Mouse (Mus musculus): ENCODE data around the gene Mettl18. TPM values are rescaled to one million over a fixed set of nuclear protein-coding genes. Genes with fewer than 3 reads are reported as not detected.

Mettl18 gene
- 9.4 and 10.1 TPM in 2 replicates for polyA plus RNA-seq (2016; fragmentation: Nextera tagmentation; extraction: Ambion mirVana)

DNA sequence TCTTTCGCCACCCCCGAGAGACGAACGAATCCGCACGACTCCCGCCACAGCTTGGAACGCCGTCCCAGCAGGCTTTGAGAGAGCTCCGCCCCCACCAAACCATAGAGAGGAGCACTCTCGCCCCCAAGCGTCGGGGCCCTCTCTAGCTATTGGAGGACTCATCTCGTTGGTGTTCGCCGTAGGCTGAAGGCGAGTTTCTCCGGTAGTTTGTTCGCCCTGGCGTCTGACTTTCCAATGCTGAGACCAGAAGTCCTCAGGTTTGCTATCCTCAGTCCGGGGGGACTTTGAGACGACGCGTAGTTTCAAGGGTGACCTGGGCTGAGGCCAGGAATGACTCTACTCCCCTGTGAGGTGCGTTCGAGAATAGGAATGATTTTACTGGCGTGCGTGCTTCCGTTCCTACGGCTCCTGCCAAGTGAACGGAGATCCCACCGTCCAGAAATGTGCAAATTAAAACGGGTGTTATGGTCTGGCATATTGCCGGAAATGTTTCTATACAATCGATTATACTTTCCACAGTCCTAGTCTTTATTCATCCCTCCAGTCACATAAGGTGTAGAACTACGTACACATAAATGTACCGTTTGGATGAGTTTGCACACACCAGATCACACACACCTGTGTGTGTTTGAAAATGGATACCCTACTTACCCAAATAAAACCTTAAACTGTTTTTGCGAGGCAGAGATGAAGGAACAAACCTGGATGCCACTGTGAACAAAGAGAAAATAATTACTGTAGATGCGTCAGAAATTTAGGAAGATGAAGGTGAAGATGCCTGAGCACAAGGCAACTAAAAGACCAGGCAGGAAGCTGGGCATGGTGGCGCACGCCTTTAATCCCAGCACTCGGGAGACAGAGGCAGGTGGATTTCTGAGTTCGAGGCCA is at the start of gene Mettl18, which contains the start of gene BC055324:
TSS of gene Mettl18 (plus strand) at position 169 of the 888 bp plus-strand sequence.
TSS of gene BC055324 (minus strand) at position 76 of the 888 bp plus-strand sequence.
- peak; percentile 99 for ATAC-seq (ENCODE audit: low FRiP score, low read depth)
- Histone ChIP-seq H3K4me3 (peak within 1 kb of the TSS; percentile 71), H3K36me3 (no peaks in the 10 kb centered on the region), H3K9me3 (no peaks in the 10 kb centered on the region), H3K4me2 (replicated peaks) (peak within 1 kb of the TSS; percentile 72), H3K27me3 (no peaks in the 10 kb centered on the region), H3K4me1 (peaks cover 9% of the 10 kb centered on the region), H3K9ac (replicated peaks) (peak within 1 kb of the TSS; percentile 71), H3K27ac (replicated peaks) (peak within 1 kb of the TSS; percentile 56)
- WGBS, result 4% methylated on average over 43 of the region's 43 CpGs

DNA sequence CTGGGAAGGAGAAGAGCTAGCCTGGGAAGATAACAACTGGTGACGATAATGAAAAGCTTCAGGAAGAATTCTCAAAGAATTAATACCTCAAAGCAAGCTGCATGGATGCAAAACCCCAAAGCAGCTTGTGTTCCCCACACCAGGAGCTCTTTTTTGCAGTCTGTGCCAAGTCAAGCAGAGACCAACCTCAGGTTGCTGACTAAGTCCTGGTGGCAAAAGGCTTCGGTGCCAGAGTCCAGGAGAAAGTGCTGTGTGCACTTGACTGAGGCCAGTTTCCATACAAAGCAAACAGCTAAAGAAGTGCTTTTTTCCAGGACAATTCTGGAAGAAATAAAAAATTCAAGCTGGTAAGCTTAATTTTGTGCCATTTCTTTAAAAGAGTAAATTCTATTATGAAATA is 41.3 kb upstream of the Mettl18 start:
- Histone ChIP-seq H3K27ac (replicated peaks) (no peak overlapping the region), H3K4me1 (no peaks in the 10 kb centered on the region), H3K9me3 (no peaks in the 10 kb centered on the region), H3K9ac (replicated peaks) (no peak overlapping the region), H3K36me3 (peaks cover 83% of the 10 kb centered on the region), H3K27me3 (no peaks in the 10 kb centered on the region), H3K4me3 (no peak overlapping the region), H3K4me2 (replicated peaks) (no peak overlapping the region)
- 87% methylated on average over 2 of the region's 2 CpGs for WGBS
- ATAC-seq (ENCODE audit: low FRiP score, low read depth), result no peak

DNA sequence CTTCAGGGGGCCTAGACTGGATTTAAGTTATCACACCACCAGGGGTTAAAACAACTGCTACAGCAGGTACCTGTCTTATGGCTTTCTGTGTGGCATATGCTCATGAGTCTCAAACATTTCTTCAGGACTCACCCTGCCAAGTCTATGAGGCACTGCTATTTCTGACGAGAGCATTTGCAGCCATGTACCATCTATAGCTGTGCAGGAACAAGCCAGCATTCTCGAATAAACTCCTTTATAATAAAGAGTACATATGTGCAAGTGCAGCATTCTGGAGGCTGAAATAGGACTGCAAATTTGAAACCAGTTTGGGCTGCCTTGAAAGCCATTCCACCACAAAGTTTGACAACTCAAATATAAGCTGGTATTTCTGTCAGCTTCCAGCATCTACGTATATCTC is 36.7 kb upstream of the Mettl18 start:
- H3K9me3 ChIP-seq, result no peaks in the 10 kb centered on the region
- no peak overlapping the region for H3K27ac ChIP-seq (replicated peaks)
- H3K36me3 ChIP-seq, result peaks cover 53% of the 10 kb centered on the region
- no peak for ATAC-seq (ENCODE audit: low FRiP score, low read depth)
- no peaks in the 10 kb centered on the region for H3K27me3 ChIP-seq
- no peaks in the 10 kb centered on the region for H3K4me1 ChIP-seq
- H3K9ac ChIP-seq (replicated peaks), result no peak overlapping the region
- 88% methylated on average over 3 of the region's 3 CpGs for WGBS
- H3K4me3 ChIP-seq, result no peak overlapping the region
- no peak overlapping the region for H3K4me2 ChIP-seq (replicated peaks)

DNA sequence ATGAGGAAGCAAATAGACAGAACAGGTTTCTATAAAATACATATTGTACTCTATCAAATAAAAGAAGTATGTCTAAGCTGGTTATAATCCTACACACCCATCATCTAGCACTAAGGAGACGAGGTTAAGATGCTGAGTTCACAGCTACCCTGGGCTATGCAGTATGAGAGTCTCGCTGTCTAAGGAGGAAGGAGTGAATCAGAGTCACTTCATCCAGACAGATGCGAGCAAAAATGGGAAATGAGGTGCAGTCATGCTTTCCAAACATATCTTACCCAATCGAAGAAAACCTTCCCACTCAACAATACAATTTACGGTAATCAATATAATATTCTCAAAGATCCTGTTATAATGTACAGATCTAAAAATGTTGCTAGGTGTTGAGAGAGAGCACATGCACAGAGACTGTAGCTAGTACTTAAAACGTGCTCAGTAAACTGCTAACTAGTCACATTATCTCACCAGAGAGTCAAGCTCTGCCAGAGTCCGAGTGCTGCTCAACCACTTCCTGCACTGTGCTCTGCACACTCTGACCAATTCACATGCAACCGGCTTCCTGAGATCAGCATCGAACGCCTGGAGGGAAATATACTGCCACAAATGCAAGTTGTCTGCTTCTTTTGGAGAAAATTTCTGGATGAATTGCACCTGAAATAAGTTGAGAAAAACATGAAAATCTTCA is 30.5 kb upstream of the Mettl18 start:
- no peak overlapping the region for H3K4me3 ChIP-seq
- no peak overlapping the region for H3K27ac ChIP-seq (replicated peaks)
- H3K4me1 ChIP-seq, result no peaks in the 10 kb centered on the region
- WGBS, result 90% methylated on average over 10 of the region's 10 CpGs
- no peaks in the 10 kb centered on the region for H3K9me3 ChIP-seq
- ATAC-seq (ENCODE audit: low FRiP score, low read depth), result no peak
- H3K27me3 ChIP-seq, result no peaks in the 10 kb centered on the region
- no peak overlapping the region for H3K9ac ChIP-seq (replicated peaks)
- peaks cover 29% of the 10 kb centered on the region for H3K36me3 ChIP-seq
- no peak overlapping the region for H3K4me2 ChIP-seq (replicated peaks)

DNA sequence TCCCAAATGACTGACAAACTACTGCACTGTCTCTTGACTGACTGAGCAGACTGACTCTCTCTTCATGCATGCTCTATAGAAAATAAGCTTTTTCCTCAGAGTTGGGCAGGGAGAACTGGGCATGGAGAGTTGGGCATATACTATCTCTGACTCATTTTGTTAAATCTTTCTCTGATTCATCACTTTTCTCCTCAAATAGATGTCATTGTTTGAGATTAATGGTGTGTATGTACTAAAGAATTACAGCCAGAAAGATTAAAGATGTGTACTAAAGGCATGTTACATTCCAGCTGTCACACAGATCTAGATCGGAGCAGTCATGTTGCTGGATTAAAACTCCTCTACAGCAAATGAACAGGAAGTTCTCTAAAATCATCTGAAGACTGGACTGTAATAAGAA is 20.2 kb upstream of the Mettl18 start:
- Histone ChIP-seq H3K27me3 (no peaks in the 10 kb centered on the region), H3K36me3 (peaks cover 8% of the 10 kb centered on the region; the same call in 1 of the 2 replicates), H3K4me2 (replicated peaks) (no peak overlapping the region), H3K4me3 (no peak overlapping the region), H3K9me3 (no peaks in the 10 kb centered on the region), H3K4me1 (no peaks in the 10 kb centered on the region), H3K27ac (replicated peaks) (no peak overlapping the region), H3K9ac (replicated peaks) (no peak overlapping the region)
- ATAC-seq (ENCODE audit: low FRiP score, low read depth), result no peak
- 90% methylated on average over 1 of the region's 1 CpGs for WGBS

DNA sequence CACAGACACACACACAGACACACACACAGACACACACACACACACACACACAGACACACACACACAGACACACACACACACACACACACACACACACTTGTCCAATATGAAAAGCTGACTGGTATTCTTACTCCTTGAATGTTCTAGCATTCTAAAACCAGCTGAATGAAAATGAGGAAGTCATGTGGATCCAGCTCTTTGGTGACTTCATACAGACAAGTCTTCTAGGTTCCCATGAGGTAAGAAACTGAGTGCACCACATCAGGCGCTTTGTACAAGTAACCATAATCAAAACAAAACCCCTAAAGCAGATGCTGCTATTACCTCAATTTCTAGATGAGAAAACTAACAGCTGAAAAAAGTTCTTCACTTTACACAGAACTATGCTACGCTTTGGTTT is 19.6 kb upstream of the Mettl18 start:
- Histone ChIP-seq H3K9me3 (no peaks in the 10 kb centered on the region), H3K4me3 (no peak overlapping the region), H3K27ac (replicated peaks) (no peak overlapping the region), H3K36me3 (0 out of 2 replicates have a peak, but pooled peaks cover 14% of the 10 kb centered on the region), H3K4me1 (no peaks in the 10 kb centered on the region), H3K27me3 (no peaks in the 10 kb centered on the region), H3K9ac (replicated peaks) (no peak overlapping the region), H3K4me2 (replicated peaks) (no peak overlapping the region)
- no peak for ATAC-seq (ENCODE audit: low FRiP score, low read depth)
- WGBS, result 96% methylated on average over 2 of the region's 2 CpGs

DNA sequence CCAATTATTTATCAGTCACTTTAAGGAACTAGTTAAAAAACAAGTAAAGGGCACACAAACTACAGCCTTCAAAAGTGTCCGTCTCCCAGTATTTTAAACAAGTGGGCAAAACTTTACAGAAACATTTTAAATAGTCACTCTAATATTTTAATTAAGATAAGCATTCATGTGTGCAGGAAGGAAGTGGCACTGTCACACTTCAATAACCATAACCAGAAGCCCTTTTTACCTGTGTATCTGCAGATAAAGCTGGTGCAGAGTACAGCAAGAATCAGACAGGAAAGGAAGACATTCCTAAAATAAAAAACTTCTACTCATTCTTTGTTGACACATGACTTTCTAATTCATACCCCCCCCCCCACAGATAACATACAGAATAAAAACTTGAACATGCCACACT is 18.2 kb upstream of the Mettl18 start:
- 79% methylated on average over 1 of the region's 1 CpGs for WGBS
- Histone ChIP-seq H3K4me3 (no peak overlapping the region), H3K36me3 (peaks cover 26% of the 10 kb centered on the region; the same call in 1 of the 2 replicates), H3K27ac (replicated peaks) (no peak overlapping the region), H3K9ac (replicated peaks) (no peak overlapping the region), H3K4me1 (no peaks in the 10 kb centered on the region), H3K27me3 (no peaks in the 10 kb centered on the region), H3K9me3 (no peaks in the 10 kb centered on the region), H3K4me2 (replicated peaks) (no peak overlapping the region)
- ATAC-seq (ENCODE audit: low FRiP score, low read depth), result no peak

DNA sequence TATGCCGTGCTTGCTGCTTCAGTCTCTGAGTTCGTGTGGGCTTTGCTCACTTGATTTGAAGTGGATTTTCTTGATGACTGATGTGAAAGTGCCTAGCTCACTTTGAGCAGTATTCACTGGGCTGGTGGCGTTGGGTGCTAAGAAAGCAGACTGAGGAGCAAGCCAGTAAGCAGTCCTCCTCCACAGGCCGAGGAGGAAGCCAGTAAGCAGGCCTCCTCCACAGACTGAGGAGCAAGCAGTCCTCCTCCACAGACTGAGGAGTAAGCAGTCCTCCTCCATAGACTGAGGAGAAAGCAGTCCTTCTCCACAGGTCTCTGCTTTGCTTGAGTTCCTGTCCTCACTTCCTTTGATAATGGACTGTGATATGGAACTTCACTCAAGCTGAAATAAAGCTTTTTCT is 2.3 kb upstream of the Mettl18 start:
- ATAC-seq (ENCODE audit: low FRiP score, low read depth), result no peak
- no peak overlapping the region for H3K4me2 ChIP-seq (replicated peaks)
- H3K27ac ChIP-seq (replicated peaks), result no peak overlapping the region
- no peaks in the 10 kb centered on the region for H3K36me3 ChIP-seq
- H3K9ac ChIP-seq (replicated peaks), result no peak overlapping the region
- H3K4me1 ChIP-seq, result peaks cover 9% of the 10 kb centered on the region
- no peaks in the 10 kb centered on the region for H3K27me3 ChIP-seq
- H3K4me3 ChIP-seq, result no peak overlapping the region
- WGBS, result 89% methylated on average over 4 of the region's 4 CpGs
- H3K9me3 ChIP-seq, result no peaks in the 10 kb centered on the region

DNA sequence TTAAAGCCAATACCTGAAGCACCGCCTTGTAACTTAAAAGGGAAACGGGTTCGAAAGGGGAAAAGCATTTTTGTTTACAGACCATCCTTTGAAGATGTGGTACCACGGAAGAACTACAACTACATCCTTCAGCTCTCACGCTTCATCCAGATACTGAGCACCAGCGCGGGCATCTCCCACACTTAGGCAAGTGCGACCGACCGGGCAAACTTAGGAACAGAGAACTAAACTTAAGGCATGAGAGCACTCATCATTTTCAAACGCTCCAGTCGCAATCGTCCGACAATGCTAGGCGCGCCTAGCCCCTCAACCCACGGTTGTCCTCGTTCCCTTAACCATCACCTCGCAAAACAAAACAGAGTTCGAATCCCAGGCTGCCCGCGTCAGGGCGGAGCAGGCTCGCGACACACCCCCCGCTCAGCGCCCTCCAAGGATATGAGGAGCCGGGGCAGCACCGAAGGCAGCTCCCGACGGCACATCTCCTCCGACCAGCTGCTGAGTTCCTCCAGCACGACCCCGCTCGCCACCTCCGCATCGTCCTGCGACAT is 442 bp upstream of the Mettl18 start:
- Histone ChIP-seq H3K27me3 (no peaks in the 10 kb centered on the region), H3K4me3 (peak overlapping the region; percentile 71), H3K9ac (replicated peaks) (peak overlapping the region; percentile 71), H3K27ac (replicated peaks) (no peak overlapping the region), H3K9me3 (no peaks in the 10 kb centered on the region), H3K4me2 (replicated peaks) (peak overlapping the region; percentile 72), H3K4me1 (peaks cover 9% of the 10 kb centered on the region), H3K36me3 (no peaks in the 10 kb centered on the region)
- peak; percentile 59; the same call in 1 of the 2 replicates for ATAC-seq (ENCODE audit: low FRiP score, low read depth)
- 1% methylated on average over 38 of the region's 38 CpGs for WGBS

DNA sequence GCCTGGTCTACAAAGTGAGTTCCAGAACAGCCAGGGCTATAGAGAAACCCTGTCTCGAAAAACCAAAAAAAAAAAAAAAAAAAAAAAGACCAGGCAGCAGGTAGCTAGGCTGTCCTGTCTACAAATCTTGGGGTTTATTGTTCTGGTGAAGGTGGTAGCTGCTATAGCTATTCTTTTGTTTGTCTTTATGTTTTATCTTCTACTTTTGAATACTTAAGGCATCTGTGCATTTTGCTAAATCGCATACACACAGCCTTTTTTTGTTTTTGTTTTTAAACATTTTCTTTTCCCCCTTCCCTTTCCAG is 872 bp downstream of the Mettl18 start:
- Histone ChIP-seq H3K4me2 (replicated peaks) (peak overlapping the region; percentile 72), H3K4me3 (peak overlapping the region; percentile 71), H3K4me1 (peaks cover 9% of the 10 kb centered on the region), H3K9ac (replicated peaks) (0 out of 2 replicates have a peak overlapping the region, but pooled peaks have one; percentile 71), H3K9me3 (no peaks in the 10 kb centered on the region), H3K36me3 (no peaks in the 10 kb centered on the region), H3K27ac (replicated peaks) (no peak overlapping the region), H3K27me3 (no peaks in the 10 kb centered on the region)
- no peak for ATAC-seq (ENCODE audit: low FRiP score, low read depth)
- WGBS, result 86% methylated on average over 1 of the region's 2 CpGs

DNA sequence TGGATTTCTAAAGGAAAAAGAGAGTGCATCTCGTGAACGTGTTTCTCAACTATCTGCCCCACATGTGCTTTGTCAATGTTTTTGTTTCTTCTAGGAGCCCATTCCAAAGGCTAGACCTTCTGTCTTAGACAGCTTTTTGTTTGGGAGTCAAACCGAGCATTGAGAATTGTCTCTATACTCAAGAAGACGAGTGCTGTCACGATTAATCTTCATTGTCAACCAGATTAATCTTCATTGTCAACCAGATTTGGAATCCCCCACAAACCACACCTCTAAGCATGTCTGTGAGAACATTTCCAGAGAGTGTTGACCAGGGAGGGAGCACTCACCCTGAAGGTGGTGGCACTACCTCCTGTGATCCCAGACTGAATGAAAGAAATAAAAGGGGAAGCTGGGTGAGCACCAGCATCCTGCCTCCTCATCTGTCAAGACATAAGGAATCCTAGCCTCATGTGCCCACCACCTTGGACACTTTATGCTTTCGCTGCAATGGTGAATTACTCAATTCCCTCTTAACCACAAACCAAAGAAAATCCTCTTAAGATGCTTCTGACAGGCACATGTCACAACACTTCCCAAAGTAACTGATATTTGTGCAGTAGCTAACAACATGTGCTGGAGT is 7.3 kb downstream of the Mettl18 start:
- no peak overlapping the region for H3K27ac ChIP-seq (replicated peaks)
- H3K4me2 ChIP-seq (replicated peaks), result no peak overlapping the region
- no peaks in the 10 kb centered on the region for H3K36me3 ChIP-seq
- H3K4me3 ChIP-seq, result no peak overlapping the region
- no peak for ATAC-seq (ENCODE audit: low FRiP score, low read depth)
- H3K27me3 ChIP-seq, result no peaks in the 10 kb centered on the region
- 52% methylated on average over 6 of the region's 6 CpGs for WGBS
- H3K4me1 ChIP-seq, result no peaks in the 10 kb centered on the region
- H3K9ac ChIP-seq (replicated peaks), result no peak overlapping the region
- H3K9me3 ChIP-seq, result no peaks in the 10 kb centered on the region

DNA sequence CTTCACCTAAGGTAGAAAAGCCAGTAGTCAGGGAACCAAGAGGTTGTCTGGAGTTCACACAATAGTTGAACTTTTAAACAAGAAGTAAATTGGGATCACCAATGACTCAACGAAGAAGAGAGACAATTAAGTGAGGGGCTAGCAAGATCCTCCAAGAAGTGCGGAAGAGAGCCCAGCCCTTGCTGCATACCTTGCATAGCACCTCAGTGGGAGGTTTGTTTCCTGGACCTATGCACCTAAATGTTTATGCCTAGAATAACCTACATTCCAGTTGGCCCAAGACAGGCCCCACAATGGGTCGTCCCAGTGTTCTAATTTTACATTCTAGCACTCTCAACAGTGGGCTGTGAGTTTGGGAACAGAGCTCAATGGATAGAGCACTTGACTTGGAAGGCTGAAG is 9.6 kb downstream of the Mettl18 start:
- Histone ChIP-seq H3K27me3 (no peaks in the 10 kb centered on the region), H3K4me1 (no peaks in the 10 kb centered on the region), H3K4me3 (no peak overlapping the region), H3K9me3 (no peaks in the 10 kb centered on the region), H3K27ac (replicated peaks) (no peak overlapping the region), H3K4me2 (replicated peaks) (no peak overlapping the region), H3K9ac (replicated peaks) (no peak overlapping the region), H3K36me3 (no peaks in the 10 kb centered on the region)
- 69% methylated on average over 3 of the region's 3 CpGs for whole genome bisulfite sequencing
- no peak for ATAC-seq (ENCODE audit: low FRiP score, low read depth)
